Mouse (Mus musculus) stomach, embryonic 16.5 days (tissue): ENCODE results near the gene Pax7. TPM values are rescaled to one million over a fixed set of nuclear protein-coding genes. Genes with fewer than 3 reads are reported as not detected.
A peak's percentile ranks its signal among the peaks of the same experiment; 100 is the strongest.

ENCODE experiments used
- ATAC-seq: fragments of 200-750 bp; cut with Nextera tagmentation; 2 replicates; pipeline ENCODE4 v1.8.0; 2017; ENCODE audit warnings: moderate number of reproducible peaks, moderate TSS enrichment; ENCODE audit not compliant: insufficient read depth, low FRiP score
- H3K27ac ChIP-seq: fragments of 300-500 bp; sonication (generic); 2 replicates; pipeline ENCODE4 v1.5.1; 2014; ENCODE audit warnings: low read length
- H3K27me3 ChIP-seq: fragments of 300-500 bp; sonication (generic); 2 replicates; pipeline ENCODE4 v1.6.1; 2014; ENCODE audit warnings: low read length, control low read depth, mixed read lengths; ENCODE audit not compliant: control insufficient read depth, insufficient read depth
- H3K36me3 ChIP-seq: fragments of 300-500 bp; sonication (generic); 2 replicates; pipeline ENCODE4 v1.6.1; 2014; ENCODE audit warnings: low read length; ENCODE audit not compliant: control insufficient read depth, insufficient read depth
- H3K4me1 ChIP-seq: fragments of 300-500 bp; sonication (generic); 2 replicates; pipeline ENCODE4 v1.6.1; 2014; ENCODE audit warnings: low read length, control low read depth, mixed read lengths; ENCODE audit not compliant: control insufficient read depth, insufficient read depth
- H3K4me2 ChIP-seq: fragments of 300-500 bp; sonication (generic); 2 replicates; pipeline ENCODE4 v1.6.1; 2014; ENCODE audit warnings: low read depth, low read length, mixed read lengths
- H3K4me3 ChIP-seq: fragments of 300-500 bp; sonication (generic); replicated peaks from 2 replicates; pipeline ENCODE4 v1.5.1; 2014; ENCODE audit warnings: mild to moderate bottlenecking, low read length
- H3K9ac ChIP-seq: fragments of 300-500 bp; sonication (generic); 2 replicates; pipeline ENCODE4 v1.6.1; 2014; ENCODE audit warnings: low read length
- H3K9me3 ChIP-seq: fragments of 300-500 bp; sonication (generic); replicated peaks from 2 replicates; pipeline ENCODE4 v1.6.1; 2016; ENCODE audit warnings: low read length, control low read depth; ENCODE audit not compliant: control insufficient read depth
- WGBS: fragments of 180-500 bp; shearing (Covaris S2); extraction: QIAGEN DNeasy Blood & Tissue Kit; methylation state at CpG from one replicate; pipeline ENCODE4 v1.1.7; 2014; 5-methylcytosine and 5-hydroxymethylcytosine counted together
- polyA plus RNA-seq: library from polyadenylated mRNA; unstranded; fragments of >200 nt; fragmentation: Nextera tagmentation; extraction: Ambion mirVana; gene quantifications from 2 replicates; pipeline ENCODE4 v1.2.1, GENCODE M21; 2015

Pax7 gene
- polyA plus RNA-seq, 1 experiment from 2014 or later: 0.08 TPM

DNA sequence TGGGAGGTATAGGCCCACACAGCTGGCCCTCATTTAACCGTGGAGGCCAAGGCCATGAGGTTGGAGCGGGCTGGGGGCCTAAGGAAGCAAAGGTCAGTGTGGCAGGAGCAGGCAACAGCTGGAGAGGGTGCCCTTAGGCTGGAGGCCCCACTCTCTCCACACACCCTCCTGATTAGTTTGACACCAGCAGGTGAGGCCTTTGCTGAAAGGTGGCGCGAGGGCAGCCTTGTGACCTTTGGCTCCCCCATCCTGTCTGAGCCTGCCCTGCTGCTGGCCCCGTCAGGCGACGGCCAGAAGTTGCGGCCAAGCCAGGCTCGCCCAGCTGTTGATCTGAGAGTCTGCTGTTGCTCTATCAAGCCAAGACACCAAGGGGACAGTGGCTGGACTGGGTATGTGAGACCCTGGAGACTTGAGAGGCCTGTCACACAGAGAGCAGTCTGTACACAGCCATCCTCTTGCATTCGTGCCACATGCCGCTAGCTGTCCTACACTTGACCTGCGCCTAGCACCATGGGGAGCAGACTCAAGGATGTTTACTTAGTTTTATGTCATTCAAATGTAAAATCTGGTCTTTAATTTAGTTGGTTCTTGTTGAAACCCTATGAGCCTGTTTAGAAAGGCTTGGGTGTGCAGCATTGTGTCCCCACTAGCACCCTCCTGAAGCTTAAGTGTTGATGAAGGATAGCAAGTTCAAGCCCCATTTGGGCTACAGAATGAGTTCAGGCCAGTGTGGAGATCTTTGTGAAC is 86.0 kb downstream of the Pax7 start:
- H3K9ac ChIP-seq: no peak overlapping the region
- 39% methylated on average over 12 of the region's 12 CpGs for WGBS

DNA sequence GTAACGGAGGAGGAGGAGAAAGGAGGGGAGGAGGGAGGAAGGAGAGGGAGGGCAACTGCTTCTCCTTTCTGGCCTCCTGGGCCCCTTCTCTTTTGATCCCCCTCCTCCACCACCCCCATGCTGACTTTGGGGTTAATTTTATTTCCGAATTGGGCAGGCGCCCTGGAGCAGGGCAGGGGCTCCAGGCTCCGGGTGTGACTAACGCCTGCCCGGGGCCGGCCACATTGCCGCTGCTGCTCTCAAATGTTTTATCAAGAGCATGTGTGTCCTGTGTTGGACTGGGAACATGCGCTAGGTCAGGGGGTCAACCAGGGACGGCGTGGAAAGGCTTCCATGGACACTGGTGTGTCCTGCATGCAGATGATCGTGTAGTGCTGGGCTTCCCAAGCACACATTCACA is 87.2 kb downstream of the Pax7 start:
- Histone ChIP-seq H3K4me1 (no peaks in the 10 kb centered on the region), H3K27me3 (no peaks in the 10 kb centered on the region), H3K4me2 (no peak overlapping the region), H3K4me3 (no peak overlapping the region), H3K36me3 (no peaks in the 10 kb centered on the region), H3K9ac (no peak overlapping the region), H3K27ac (no peak overlapping the region), H3K9me3 (no peaks in the 10 kb centered on the region)
- WGBS: 52% methylated on average over 12 of the region's 12 CpGs
- ATAC-seq: no peak

More for the DNA sequence above, 86.0 kb downstream of the Pax7 start:
- Histone ChIP-seq H3K4me3 (no peak overlapping the region), H3K27ac (no peak overlapping the region), H3K4me2 (no peak overlapping the region), H3K27me3 (no peaks in the 10 kb centered on the region), H3K4me1 (no peaks in the 10 kb centered on the region), H3K9me3 (no peaks in the 10 kb centered on the region), H3K36me3 (no peaks in the 10 kb centered on the region)
- ATAC-seq: 0 out of 2 replicates have a peak, but pooled peaks have one; percentile 15

DNA sequence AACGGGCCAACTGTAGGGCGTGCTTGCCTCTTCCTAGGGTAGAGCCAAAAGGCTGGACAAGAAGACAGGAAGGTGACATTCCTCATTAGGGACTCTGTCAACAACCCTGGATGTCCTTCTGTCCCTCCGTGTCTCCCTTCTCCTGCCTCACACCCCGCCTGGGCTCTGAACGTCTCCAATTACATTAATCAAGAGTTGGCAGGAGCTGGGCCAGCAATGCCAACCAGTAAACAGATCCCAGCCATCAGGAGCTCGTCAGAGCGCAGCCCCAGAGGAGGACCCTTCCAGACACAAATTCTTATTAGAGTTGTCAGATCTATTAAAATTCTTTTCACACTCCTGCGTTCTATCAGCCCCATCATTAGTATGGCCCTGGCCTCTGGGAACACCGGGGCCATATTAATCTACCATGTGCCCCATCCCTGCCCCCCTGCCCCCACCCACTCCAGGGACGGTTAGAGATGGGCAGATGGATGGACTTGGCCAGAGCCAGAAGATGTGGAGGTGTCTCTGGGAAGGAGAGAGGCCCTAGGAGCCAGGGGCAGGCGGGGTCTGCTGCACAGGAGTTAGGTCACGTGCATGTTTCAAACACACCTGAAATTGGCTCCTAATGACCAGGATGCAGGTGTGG is 88.4 kb downstream of the Pax7 start:
- WGBS: 52% methylated on average over 12 of the region's 12 CpGs

DNA sequence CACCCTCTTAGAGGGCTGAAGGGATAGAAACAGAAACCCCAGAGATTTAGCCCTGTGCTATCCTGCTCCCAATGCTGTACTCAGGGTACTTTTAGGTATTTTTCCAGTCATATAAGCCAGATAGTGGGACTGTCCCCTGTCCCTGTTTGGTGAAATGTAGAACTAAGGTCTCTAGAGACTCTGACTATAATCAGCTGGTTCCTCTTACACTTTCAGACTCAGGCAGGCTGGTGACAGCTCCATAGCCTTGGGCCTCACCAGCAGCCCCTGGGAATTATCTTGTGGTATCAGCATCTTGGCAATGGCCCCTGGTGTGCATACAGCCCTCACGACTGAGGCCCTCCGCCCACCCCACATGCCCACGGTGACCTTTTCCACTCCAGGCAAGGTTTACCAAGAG is 89.7 kb downstream of the Pax7 start:
- Histone ChIP-seq H3K9me3 (no peaks in the 10 kb centered on the region), H3K27me3 (no peaks in the 10 kb centered on the region), H3K4me1 (no peaks in the 10 kb centered on the region), H3K36me3 (no peaks in the 10 kb centered on the region), H3K27ac (no peak overlapping the region), H3K4me2 (no peak overlapping the region), H3K4me3 (no peak overlapping the region), H3K9ac (no peak overlapping the region)
- WGBS: 62% methylated on average over 3 of the region's 3 CpGs
- no peak for ATAC-seq

More for the DNA sequence above, 88.4 kb downstream of the Pax7 start:
- Histone ChIP-seq H3K27ac (no peak overlapping the region), H3K9me3 (no peaks in the 10 kb centered on the region), H3K9ac (no peak overlapping the region), H3K4me2 (no peak overlapping the region), H3K27me3 (no peaks in the 10 kb centered on the region), H3K36me3 (no peaks in the 10 kb centered on the region), H3K4me3 (no peak overlapping the region), H3K4me1 (no peaks in the 10 kb centered on the region)
- no peak for ATAC-seq

DNA sequence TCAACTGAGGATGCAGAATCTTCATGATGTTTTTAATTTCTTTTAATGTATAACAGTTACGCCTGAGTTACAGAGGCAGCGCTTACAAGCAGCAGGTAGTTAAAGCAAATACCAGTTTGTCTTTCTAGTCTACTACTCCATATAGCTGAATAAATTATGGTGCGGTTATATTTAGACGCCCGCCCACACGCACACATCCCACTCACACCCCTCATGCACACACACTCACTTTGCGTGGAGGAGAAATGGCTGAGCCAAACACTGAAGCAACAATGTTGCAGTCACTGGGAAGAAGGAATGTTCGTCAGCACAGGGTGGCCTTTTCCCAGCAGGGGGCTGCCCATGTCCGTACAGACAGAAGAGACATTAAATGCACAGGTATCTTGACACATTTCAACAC is 96.3 kb downstream of the Pax7 start:
- Histone ChIP-seq H3K4me3 (no peak overlapping the region), H3K27me3 (no peaks in the 10 kb centered on the region), H3K9ac (no peak overlapping the region), H3K4me1 (no peaks in the 10 kb centered on the region), H3K27ac (no peak overlapping the region), H3K4me2 (no peak overlapping the region), H3K9me3 (no peaks in the 10 kb centered on the region), H3K36me3 (no peaks in the 10 kb centered on the region)
- WGBS: 82% methylated on average over 9 of the region's 9 CpGs
- ATAC-seq: no peak

DNA sequence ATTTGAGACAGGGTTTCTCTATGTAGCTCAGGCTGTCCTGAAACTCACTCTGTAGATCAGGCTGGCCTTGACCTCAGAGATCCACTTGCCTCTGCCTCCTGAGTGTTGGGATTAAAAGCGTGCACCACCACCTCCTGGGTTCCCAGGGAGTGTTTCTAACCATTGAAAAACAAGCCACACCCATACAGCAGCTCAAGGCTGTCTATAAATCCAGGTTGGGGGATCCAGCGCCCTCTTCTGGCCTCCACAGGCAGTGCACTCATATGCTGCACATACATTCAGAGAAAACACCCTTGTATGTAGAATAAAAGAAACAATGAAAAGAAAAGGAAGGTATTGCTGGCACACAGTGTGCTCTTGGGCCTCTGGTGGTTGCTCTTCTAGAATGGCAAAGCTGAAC is 106.2 kb downstream of the Pax7 start:
- Histone ChIP-seq H3K27me3 (peaks cover 5% of the 10 kb centered on the region; the same call in 1 of the 2 replicates), H3K36me3 (no peaks in the 10 kb centered on the region), H3K9ac (no peak overlapping the region), H3K27ac (no peak overlapping the region), H3K9me3 (no peaks in the 10 kb centered on the region), H3K4me1 (no peaks in the 10 kb centered on the region), H3K4me2 (no peak overlapping the region), H3K4me3 (no peak overlapping the region)
- 54% methylated on average over 2 of the region's 2 CpGs for WGBS
- no peak for ATAC-seq

DNA sequence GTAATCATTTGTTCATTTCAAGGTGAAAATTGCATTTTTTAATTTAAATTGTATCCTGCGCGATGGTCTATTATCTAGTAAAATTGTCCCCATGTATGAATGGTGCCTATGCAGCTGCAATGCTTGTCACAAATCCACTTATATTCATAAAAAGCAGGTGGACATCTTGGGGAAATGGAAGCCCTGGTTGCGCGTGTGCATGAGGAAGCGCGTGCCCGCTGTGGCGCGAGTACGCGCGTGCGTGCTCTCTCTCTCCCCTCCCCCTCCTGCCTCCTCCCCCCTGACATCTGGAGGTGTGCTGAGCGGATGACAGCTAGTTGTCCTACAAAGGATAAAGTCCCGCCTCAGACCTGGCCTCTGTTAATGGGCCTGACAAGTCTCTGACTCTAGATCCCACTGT is 107.9 kb downstream of the Pax7 start:
- 69% methylated on average over 15 of the region's 15 CpGs for WGBS
- Histone ChIP-seq H3K9ac (no peak overlapping the region), H3K4me3 (no peak overlapping the region), H3K9me3 (no peaks in the 10 kb centered on the region), H3K36me3 (no peaks in the 10 kb centered on the region), H3K4me2 (no peak overlapping the region), H3K27ac (no peak overlapping the region), H3K4me1 (no peaks in the 10 kb centered on the region), H3K27me3 (0 out of 2 replicates have a peak, but pooled peaks cover 5% of the 10 kb centered on the region)
- ATAC-seq: no peak

DNA sequence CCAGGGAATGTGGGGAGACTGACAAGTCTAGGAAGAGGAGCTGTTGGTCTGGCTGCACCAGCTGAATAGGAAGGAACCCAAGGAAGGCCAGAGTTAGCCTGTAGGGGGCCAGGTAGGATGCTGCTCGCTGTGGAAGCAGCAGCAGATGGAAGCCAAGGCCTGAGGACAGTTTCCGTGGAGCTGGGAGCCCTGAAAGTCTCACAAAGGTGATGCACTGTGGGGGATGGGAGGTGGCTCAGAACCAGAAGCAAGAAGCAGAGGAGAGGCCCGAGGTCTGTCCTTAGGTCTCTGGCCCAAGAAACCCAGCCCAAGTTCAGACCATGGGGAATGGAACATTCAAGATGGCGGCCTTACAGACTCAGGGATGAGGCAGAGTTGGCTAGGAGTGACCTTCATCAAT is 109.0 kb downstream of the Pax7 start:
- H3K36me3 ChIP-seq: no peaks in the 10 kb centered on the region
- no peak overlapping the region for H3K4me3 ChIP-seq
- ATAC-seq: no peak
- H3K9ac ChIP-seq: no peak overlapping the region
- WGBS: 49% methylated on average over 4 of the region's 4 CpGs
- 0 out of 2 replicates have a peak, but pooled peaks cover 5% of the 10 kb centered on the region for H3K27me3 ChIP-seq
- H3K27ac ChIP-seq: no peak overlapping the region
- no peak overlapping the region for H3K4me2 ChIP-seq
- H3K9me3 ChIP-seq: no peaks in the 10 kb centered on the region
- no peaks in the 10 kb centered on the region for H3K4me1 ChIP-seq

DNA sequence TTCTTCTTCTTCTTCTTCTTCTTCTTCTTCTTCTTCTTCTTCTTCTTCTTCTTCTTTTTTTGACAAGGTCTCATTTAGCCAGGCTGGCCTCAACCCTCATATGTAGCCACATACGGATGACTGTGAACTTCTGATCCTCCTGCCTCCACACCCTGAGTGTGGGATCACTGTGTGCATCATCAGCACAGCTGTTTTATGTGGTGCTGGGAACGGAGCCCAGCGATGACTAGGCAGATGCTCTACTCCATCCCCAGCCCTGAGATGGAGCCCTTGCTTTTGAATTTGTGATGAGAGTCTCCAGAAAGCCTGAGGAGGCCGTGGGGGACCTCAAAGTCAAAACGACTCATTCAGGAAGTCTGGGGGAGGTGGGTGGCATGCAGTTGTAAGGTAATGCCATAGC is 114.3 kb downstream of the Pax7 start:
- Histone ChIP-seq H3K27ac (no peak overlapping the region), H3K4me1 (no peaks in the 10 kb centered on the region), H3K9ac (no peak overlapping the region), H3K4me3 (no peak overlapping the region), H3K9me3 (no peaks in the 10 kb centered on the region), H3K27me3 (no peaks in the 10 kb centered on the region), H3K36me3 (no peaks in the 10 kb centered on the region), H3K4me2 (no peak overlapping the region)
- 79% methylated on average over 5 of the region's 5 CpGs for WGBS
- no peak for ATAC-seq
